Mouse (Mus musculus): ENCODE results near the gene Vwa3a. TPM values are rescaled to one million over a fixed set of nuclear protein-coding genes. Genes with fewer than 3 reads are reported as not detected.

Gene Vwa3a
- polyA plus RNA-seq, 1 experiment = 0.05 TPM

DNA sequence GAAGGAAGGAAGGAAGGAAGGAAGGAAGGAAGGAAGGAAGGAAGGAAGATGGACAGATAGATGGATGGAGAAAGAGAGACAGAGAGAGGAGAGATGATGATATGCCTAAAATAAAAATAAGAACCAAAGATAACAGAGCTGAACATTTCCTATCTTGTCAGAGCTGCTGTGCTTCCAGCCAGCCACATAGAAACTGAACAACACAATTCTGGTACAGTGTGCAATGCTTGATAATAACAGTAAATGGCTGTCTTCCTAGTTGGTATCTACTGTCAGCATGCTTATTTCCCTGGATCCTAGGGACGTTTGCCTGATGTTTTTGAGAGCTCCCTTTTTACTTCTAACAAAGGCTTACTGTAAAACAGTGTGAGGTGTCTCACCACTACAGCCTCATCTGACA is 32.3 kb downstream of the Vwa3a start:
- Histone ChIP-seq H3K36me3 (ENCODE audit: control insufficient read depth, insufficient read depth) (no peaks in the 10 kb centered on the region), H3K4me2 (ENCODE audit: low read depth) (no peak overlapping the region), H3K4me3 (no peak overlapping the region), H3K27me3 (ENCODE audit: control insufficient read depth, insufficient read depth, insufficient read length) (peaks cover 23% of the 10 kb centered on the region), H3ac (ENCODE audit: control insufficient read depth, insufficient read length) (no peak overlapping the region), H3K79me2 (ENCODE audit: control insufficient read depth, insufficient read depth) (no peaks in the 10 kb centered on the region)
- TF ChIP-seq TCF12 (IDR thresholded peaks at IDR 0.05; ENCODE audit: insufficient read depth, poor library complexity, severe bottlenecking) (no peak), MAX (IDR thresholded peaks at IDR 0.05; ENCODE audit: low read depth) (no peak), USF1 (IDR thresholded peaks at IDR 0.05; ENCODE audit: low read depth) (no peak), REST (IDR thresholded peaks at IDR 0.05; ENCODE audit: insufficient read depth, insufficient read length) (no peak), POLR2A (IDR thresholded peaks at IDR 0.05; ENCODE audit: insufficient read length, low read depth) (no peak), CEBPB (IDR thresholded peaks at IDR 0.05; ENCODE audit: insufficient read depth, poor library complexity, severe bottlenecking) (no peak), TCF3 (IDR thresholded peaks at IDR 0.05; ENCODE audit: insufficient read length, low read depth) (no peak), MYOG (IDR thresholded peaks at IDR 0.05; ENCODE audit: control insufficient read depth in 1 of 3, insufficient read depth in 1 of 3, insufficient read length in 2 of 3, low read depth in 2 of 3) (no peak), POLR2AphosphoS2 (IDR thresholded peaks at IDR 0.05; ENCODE audit: insufficient read length, low read depth) (no peak), MYOD1 (IDR thresholded peaks at IDR 0.05; ENCODE audit: control insufficient read depth in 1 of 3, insufficient read length in 2 of 3, low read depth in 2 of 3) (no peak), SRF (IDR thresholded peaks at IDR 0.05; ENCODE audit: control insufficient read depth, insufficient read length, low read depth) (no peak), E2F4 (IDR thresholded peaks at IDR 0.05; ENCODE audit: insufficient read depth) (no peak)

GRCm38 (mm10) chr7:120778012-120778411 is 38.9 kb downstream of the Vwa3a start:
- H3K27me3 ChIP-seq (ENCODE audit: control insufficient read depth, insufficient read depth, insufficient read length) = peaks cover 21% of the 10 kb centered on the region
- no peak overlapping the region for H3ac ChIP-seq (ENCODE audit: control insufficient read depth, insufficient read length)
- H3K36me3 ChIP-seq (ENCODE audit: control insufficient read depth, insufficient read depth) = no peaks in the 10 kb centered on the region
- H3K4me3 ChIP-seq = no peak overlapping the region
- no peak overlapping the region for H3K4me2 ChIP-seq (ENCODE audit: low read depth)
- TF ChIP-seq MYOD1 (IDR thresholded peaks at IDR 0.05; ENCODE audit: control insufficient read depth in 1 of 3, insufficient read length in 2 of 3, low read depth in 2 of 3) (no peak), POLR2AphosphoS2 (IDR thresholded peaks at IDR 0.05; ENCODE audit: insufficient read length, low read depth) (no peak), SRF (IDR thresholded peaks at IDR 0.05; ENCODE audit: control insufficient read depth, insufficient read length, low read depth) (no peak), TCF3 (IDR thresholded peaks at IDR 0.05; ENCODE audit: insufficient read length, low read depth) (no peak), POLR2A (IDR thresholded peaks at IDR 0.05; ENCODE audit: insufficient read length, low read depth) (no peak), TCF12 (IDR thresholded peaks at IDR 0.05; ENCODE audit: insufficient read depth, poor library complexity, severe bottlenecking) (no peak), USF1 (IDR thresholded peaks at IDR 0.05; ENCODE audit: low read depth) (no peak), REST (IDR thresholded peaks at IDR 0.05; ENCODE audit: insufficient read depth, insufficient read length) (no peak), E2F4 (IDR thresholded peaks at IDR 0.05; ENCODE audit: insufficient read depth) (no peak), MYOG (IDR thresholded peaks at IDR 0.05; ENCODE audit: control insufficient read depth in 1 of 3, insufficient read depth in 1 of 3, insufficient read length in 2 of 3, low read depth in 2 of 3) (no peak), CEBPB (IDR thresholded peaks at IDR 0.05; ENCODE audit: insufficient read depth, poor library complexity, severe bottlenecking) (no peak), MAX (IDR thresholded peaks at IDR 0.05; ENCODE audit: low read depth) (no peak)
- no peaks in the 10 kb centered on the region for H3K79me2 ChIP-seq (ENCODE audit: control insufficient read depth, insufficient read depth)

DNA sequence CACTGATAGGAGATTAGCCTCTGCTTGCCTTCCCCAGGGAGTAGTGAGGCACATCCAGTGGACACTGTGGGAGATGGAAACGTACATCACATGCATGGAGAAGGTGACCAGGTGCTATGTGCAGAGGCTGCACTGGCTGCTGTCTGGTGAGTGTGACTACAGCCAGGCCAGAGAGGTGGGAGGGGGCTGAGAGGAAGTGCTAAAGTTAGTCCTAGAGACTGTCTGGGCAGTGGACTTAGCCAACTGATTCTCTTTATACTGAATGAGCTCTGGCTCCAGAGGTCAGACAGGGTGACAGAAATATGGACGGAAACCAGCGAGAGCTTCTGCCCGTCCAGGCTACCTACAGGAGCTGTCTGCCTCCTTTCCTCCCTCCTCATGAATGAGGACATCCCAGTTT is 56.4 kb downstream of the Vwa3a start:
- H3K36me3 ChIP-seq (ENCODE audit: control insufficient read depth, insufficient read depth) = no peaks in the 10 kb centered on the region
- H3K79me2 ChIP-seq (ENCODE audit: control insufficient read depth, insufficient read depth) = no peaks in the 10 kb centered on the region
- no peak overlapping the region for H3ac ChIP-seq (ENCODE audit: control insufficient read depth, insufficient read length)
- no peak overlapping the region for H3K4me3 ChIP-seq
- no peak overlapping the region for H3K4me2 ChIP-seq (ENCODE audit: low read depth)
- H3K27me3 ChIP-seq (ENCODE audit: control insufficient read depth, insufficient read depth, insufficient read length) = peaks cover 33% of the 10 kb centered on the region
- TF ChIP-seq SRF (IDR thresholded peaks at IDR 0.05; ENCODE audit: control insufficient read depth, insufficient read length, low read depth) (no peak), TCF3 (IDR thresholded peaks at IDR 0.05; ENCODE audit: insufficient read length, low read depth) (no peak), MYOD1 (IDR thresholded peaks at IDR 0.05; ENCODE audit: control insufficient read depth in 1 of 3, insufficient read length in 2 of 3, low read depth in 2 of 3) (no peak), CEBPB (IDR thresholded peaks at IDR 0.05; ENCODE audit: insufficient read depth, poor library complexity, severe bottlenecking) (no peak), MAX (IDR thresholded peaks at IDR 0.05; ENCODE audit: low read depth) (no peak)

DNA sequence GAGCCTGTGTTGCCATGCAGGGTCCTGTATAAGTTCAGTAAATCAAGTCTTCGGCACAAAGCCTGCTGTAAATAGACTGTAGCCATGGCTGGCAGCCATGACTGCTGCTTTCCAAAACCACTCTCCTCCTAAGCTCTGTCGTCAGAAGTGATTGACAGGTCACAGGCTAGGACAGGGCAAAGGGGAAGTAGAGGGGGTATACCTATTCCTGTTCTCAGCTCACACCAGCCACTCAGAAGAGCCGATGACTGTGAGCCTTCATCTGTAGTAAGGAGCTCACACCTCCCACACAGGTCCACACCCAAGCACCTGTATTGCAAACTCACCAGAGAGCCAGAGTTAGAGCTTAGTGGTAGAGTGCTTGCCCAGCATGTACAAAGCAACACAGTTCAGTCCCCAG is 57.3 kb downstream of the Vwa3a start:
- H3K4me2 ChIP-seq (ENCODE audit: low read depth) = no peak overlapping the region
- no peaks in the 10 kb centered on the region for H3K36me3 ChIP-seq (ENCODE audit: control insufficient read depth, insufficient read depth)
- no peak overlapping the region for H3ac ChIP-seq (ENCODE audit: control insufficient read depth, insufficient read length)
- H3K4me3 ChIP-seq = no peak overlapping the region
- TF ChIP-seq CEBPB (IDR thresholded peaks at IDR 0.05; ENCODE audit: insufficient read depth, poor library complexity, severe bottlenecking) (no peak), E2F4 (IDR thresholded peaks at IDR 0.05; ENCODE audit: insufficient read depth) (no peak), TCF3 (IDR thresholded peaks at IDR 0.05; ENCODE audit: insufficient read length, low read depth) (no peak), MAX (IDR thresholded peaks at IDR 0.05; ENCODE audit: low read depth) (no peak), POLR2AphosphoS2 (IDR thresholded peaks at IDR 0.05; ENCODE audit: insufficient read length, low read depth) (no peak), MYOD1 (IDR thresholded peaks at IDR 0.05; ENCODE audit: control insufficient read depth in 1 of 3, insufficient read length in 2 of 3, low read depth in 2 of 3) (no peak), POLR2A (IDR thresholded peaks at IDR 0.05; ENCODE audit: insufficient read length, low read depth) (no peak), REST (IDR thresholded peaks at IDR 0.05; ENCODE audit: insufficient read depth, insufficient read length) (no peak), USF1 (IDR thresholded peaks at IDR 0.05; ENCODE audit: low read depth) (no peak), MYOG (IDR thresholded peaks at IDR 0.05; ENCODE audit: control insufficient read depth in 1 of 3, insufficient read depth in 1 of 3, insufficient read length in 2 of 3, low read depth in 2 of 3) (no peak), TCF12 (IDR thresholded peaks at IDR 0.05; ENCODE audit: insufficient read depth, poor library complexity, severe bottlenecking) (no peak), SRF (IDR thresholded peaks at IDR 0.05; ENCODE audit: control insufficient read depth, insufficient read length, low read depth) (no peak)
- peaks cover 33% of the 10 kb centered on the region for H3K27me3 ChIP-seq (ENCODE audit: control insufficient read depth, insufficient read depth, insufficient read length)
- H3K79me2 ChIP-seq (ENCODE audit: control insufficient read depth, insufficient read depth) = no peaks in the 10 kb centered on the region

- Histone ChIP-seq H3K36me3 (ENCODE audit: control insufficient read depth, insufficient read depth) (no peaks in the 10 kb centered on the region), H3K4me2 (ENCODE audit: low read depth) (no peak overlapping the region), H3ac (ENCODE audit: control insufficient read depth, insufficient read length) (no peak overlapping the region), H3K27me3 (ENCODE audit: control insufficient read depth, insufficient read depth, insufficient read length) (peaks cover 20% of the 10 kb centered on the region), H3K4me3 (no peak overlapping the region), H3K79me2 (ENCODE audit: control insufficient read depth, insufficient read depth) (no peaks in the 10 kb centered on the region)
- TF ChIP-seq E2F4 (IDR thresholded peaks at IDR 0.05; ENCODE audit: insufficient read depth) = no peak
- TF ChIP-seq MAX (IDR thresholded peaks at IDR 0.05; ENCODE audit: low read depth) = no peak
- no peak for TF ChIP-seq USF1 (IDR thresholded peaks at IDR 0.05; ENCODE audit: low read depth)
Measured at GRCm38 (mm10) chr7:120803268-120803667, 64.2 kb downstream of the Vwa3a start.

Data from myocyte (in vitro differentiated cells).